Mouse (Mus musculus): ENCODE measurements around the gene Tmem267.
"Not testable (repeated sequence)": the region's sequence is repeated elsewhere in the genome, so short reads cannot be mapped to it uniquely, and the experiment has no call there.

Gene Tmem267

GRCm38 (mm10) chr13:119618841-119619240, 131.0 kb downstream of the Tmem267 start:
- DNase-seq (ENCODE audit: low spot score in 2 of 2): no peak

GRCm38 (mm10) chr13:119619735-119620134, 131.9 kb downstream of the Tmem267 start:
- no peak for DNase-seq (ENCODE audit: low spot score in 2 of 2)

- DNase-seq (ENCODE audit: low spot score in 2 of 2): no peak
Observed at GRCm38 (mm10) chr13:119623634-119624033, 135.8 kb downstream of the Tmem267 start, which contains the start of gene Ccl28. Ccl28 (plus strand) TSS chr13:119623819.

GRCm38 (mm10) chr13:119625952-119626351, 138.1 kb downstream of the Tmem267 start:
- not testable (repeated sequence) for DNase-seq (ENCODE audit: low spot score in 2 of 2)

GRCm38 (mm10) chr13:119631482-119632155, 143.8 kb downstream of the Tmem267 start:
- DNase-seq (ENCODE audit: low spot score in 2 of 2): peak; percentile 62 to 77

- no peak for DNase-seq (ENCODE audit: low spot score in 2 of 2)
Observed at GRCm38 (mm10) chr13:119632156-119632548, 144.3 kb downstream of the Tmem267 start.

GRCm38 (mm10) chr13:119635496-119635895, 147.7 kb downstream of the Tmem267 start:
- DNase-seq (ENCODE audit: low spot score in 2 of 2): no peak

- no peak for DNase-seq (ENCODE audit: low spot score in 2 of 2)
Observed at GRCm38 (mm10) chr13:119637837-119638236, 150.0 kb downstream of the Tmem267 start.

- DNase-seq (ENCODE audit: low spot score in 2 of 2): no peak
Observed at GRCm38 (mm10) chr13:119638449-119638848, 150.6 kb downstream of the Tmem267 start.

- no peak for DNase-seq (ENCODE audit: low spot score in 2 of 2)
Observed at GRCm38 (mm10) chr13:119639302-119639701, 151.5 kb downstream of the Tmem267 start.

- no peak for DNase-seq (ENCODE audit: low spot score in 2 of 2)
Observed at GRCm38 (mm10) chr13:119640504-119640903, 152.7 kb downstream of the Tmem267 start.

- no peak for DNase-seq (ENCODE audit: low spot score in 2 of 2)
Observed at GRCm38 (mm10) chr13:119641145-119641544, 153.3 kb downstream of the Tmem267 start.

GRCm38 (mm10) chr13:119644769-119645168, 156.9 kb downstream of the Tmem267 start:
- DNase-seq (ENCODE audit: low spot score in 2 of 2): no peak

- no peak for DNase-seq (ENCODE audit: low spot score in 2 of 2)
Observed at GRCm38 (mm10) chr13:119646511-119646910, 158.7 kb downstream of the Tmem267 start.

GRCm38 (mm10) chr13:119648891-119649698, 161.3 kb downstream of the Tmem267 start:
- no peak for DNase-seq (ENCODE audit: low spot score in 2 of 2)

- no peak for DNase-seq (ENCODE audit: low spot score in 2 of 2)
Observed at GRCm38 (mm10) chr13:119649699-119650046, 161.8 kb downstream of the Tmem267 start.

GRCm38 (mm10) chr13:119654734-119655133, 166.9 kb downstream of the Tmem267 start:
- DNase-seq (ENCODE audit: low spot score in 2 of 2): no peak

GRCm38 (mm10) chr13:119656246-119656645, 168.4 kb downstream of the Tmem267 start:
- no peak for DNase-seq (ENCODE audit: low spot score in 2 of 2)

- DNase-seq (ENCODE audit: low spot score in 2 of 2): no peak
Observed at GRCm38 (mm10) chr13:119656846-119657416, 169.1 kb downstream of the Tmem267 start.
